Comparison of ENCODE assay signal across 8 mouse cellular contexts in the genomic region with DNA sequence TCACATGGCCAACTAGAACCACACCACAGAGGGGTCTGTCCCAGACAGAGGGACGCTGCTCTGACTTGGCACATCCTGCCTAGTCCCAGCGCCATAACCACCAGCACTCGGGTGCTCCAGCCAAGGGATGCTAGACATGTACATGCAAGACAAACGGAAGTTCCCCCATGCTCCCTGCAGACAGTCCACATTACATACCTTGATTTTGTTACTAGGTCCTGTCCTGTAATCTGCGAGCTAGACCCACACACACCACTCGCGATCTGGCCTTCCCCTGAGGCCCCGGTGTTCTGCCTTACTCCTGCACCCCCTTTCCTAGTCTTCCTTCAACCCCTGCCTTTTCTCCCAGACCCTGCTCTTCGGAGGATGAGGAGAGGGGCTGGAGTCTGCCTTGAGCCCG. TPM values are rescaled to one million over a fixed set of nuclear protein-coding genes. Genes with fewer than 3 reads are reported as not detected.
A peak's percentile ranks its signal among the peaks of the same experiment; 100 is the strongest.
DNase-seq lines count a peak whose midpoint lies in the region; ATAC-seq lines count a peak whose summit lies in the region.

No protein-coding gene starts in this region.

- no peak for DNase-seq in lung, postnatal 36 days
- DNase-seq in embryonic facial prominence, embryonic 10.5 days (ENCODE audit: low spot score): no peak
- DNase-seq in limb, embryonic 10.5 days (ENCODE audit: low spot score): no peak
- DNase-seq in frontal cortex, postnatal 10 days (ENCODE audit: low spot score in 2 of 2): no peak
- no peak for DNase-seq in gastrocnemius, adult 18-20 months (ENCODE audit: low spot score)
- DNase-seq in Muller cell, postnatal 12 days (ENCODE audit: inconsistent ontology term): no peak

- peak overlapping the region; percentile 95 for H3K27ac ChIP-seq in lung, embryonic 15.5 days
- H3K27ac ChIP-seq in embryonic facial prominence, embryonic 10.5 days (replicated peaks): peak overlapping the region; percentile 82
- peak overlapping the region; percentile 86 for H3K27ac ChIP-seq in limb, embryonic 10.5 days
- H3K27ac ChIP-seq in neural tube, embryonic 15.5 days (replicated peaks): no peak overlapping the region

- no peaks in the 10 kb centered on the region for H3K27me3 ChIP-seq in lung, embryonic 15.5 days
- no peaks in the 10 kb centered on the region for H3K27me3 ChIP-seq in embryonic facial prominence, embryonic 10.5 days (replicated peaks; ENCODE audit: low read depth, poor library complexity, severe bottlenecking)
- H3K27me3 ChIP-seq in limb, embryonic 10.5 days (ENCODE audit: low read depth, poor library complexity, severe bottlenecking): no peaks in the 10 kb centered on the region
- H3K27me3 ChIP-seq in neural tube, embryonic 15.5 days (replicated peaks): no peaks in the 10 kb centered on the region

- peaks cover 50% of the 10 kb centered on the region for H3K36me3 ChIP-seq in lung, embryonic 15.5 days
- peaks cover 64% of the 10 kb centered on the region for H3K36me3 ChIP-seq in embryonic facial prominence, embryonic 10.5 days (replicated peaks)
- peaks cover 66% of the 10 kb centered on the region for H3K36me3 ChIP-seq in limb, embryonic 10.5 days
- peaks cover 29% of the 10 kb centered on the region for H3K36me3 ChIP-seq in neural tube, embryonic 15.5 days

- peaks cover 42% of the 10 kb centered on the region for H3K4me1 ChIP-seq in lung, embryonic 15.5 days
- peaks cover 61% of the 10 kb centered on the region for H3K4me1 ChIP-seq in embryonic facial prominence, embryonic 10.5 days
- peaks cover 42% of the 10 kb centered on the region for H3K4me1 ChIP-seq in limb, embryonic 10.5 days
- peaks cover 30% of the 10 kb centered on the region for H3K4me1 ChIP-seq in neural tube, embryonic 15.5 days

- ATAC-seq in lung, embryonic 15.5 days (ENCODE audit: borderline replicate concordance, extremely low read depth, low FRiP score, low TSS enrichment): peak; percentile 19; the same call in 1 of the 2 replicates
- ATAC-seq in neural tube, embryonic 15.5 days (ENCODE audit: low FRiP score): no peak

- H3K4me3 ChIP-seq in lung, embryonic 15.5 days: peak overlapping the region; percentile 64
- peak overlapping the region; percentile 66 for H3K4me3 ChIP-seq in embryonic facial prominence, embryonic 10.5 days
- peak overlapping the region; percentile 58 for H3K4me3 ChIP-seq in limb, embryonic 10.5 days
- peak overlapping the region; percentile 49 for H3K4me3 ChIP-seq in neural tube, embryonic 15.5 days (replicated peaks)

- H3K9ac ChIP-seq in lung, embryonic 15.5 days: peak overlapping the region; percentile 54
- peak overlapping the region; percentile 44 for H3K9ac ChIP-seq in neural tube, embryonic 15.5 days (replicated peaks)

- 17% methylated on average over 10 of the region's 10 CpGs for WGBS in lung, embryonic 15.5 days
- WGBS in embryonic facial prominence, embryonic 10.5 days: 38% methylated on average over 10 of the region's 10 CpGs
- 39% methylated on average over 10 of the region's 10 CpGs for whole genome bisulfite sequencing in limb, embryonic 10.5 days
- WGBS in neural tube, embryonic 15.5 days: 47% methylated on average over 10 of the region's 10 CpGs

- H3K9me3 ChIP-seq in lung, embryonic 15.5 days: no peaks in the 10 kb centered on the region
- no peaks in the 10 kb centered on the region for H3K9me3 ChIP-seq in embryonic facial prominence, embryonic 10.5 days
- H3K9me3 ChIP-seq in limb, embryonic 10.5 days (replicated peaks): no peaks in the 10 kb centered on the region
- no peaks in the 10 kb centered on the region for H3K9me3 ChIP-seq in neural tube, embryonic 15.5 days (replicated peaks)

- peak overlapping the region; percentile 76 for H3K4me2 ChIP-seq in lung, embryonic 15.5 days
- peak overlapping the region; percentile 83 for H3K4me2 ChIP-seq in neural tube, embryonic 15.5 days

RNA-seq across cellular contexts. Expression of a gene that starts 0.6 kb away (rescaled TPM):
- 46.6 and 53.1 TPM in 2 replicates for polyA plus RNA-seq in lung, embryonic 15.5 days (2015; fragmentation: Nextera tagmentation; extraction: Ambion mirVana)
- polyA plus RNA-seq in embryonic facial prominence, embryonic 10.5 days (2016; fragmentation: Nextera tagmentation; extraction: Ambion mirVana): 28.0 and 28.8 TPM in 2 replicates
- polyA plus RNA-seq in limb, embryonic 10.5 days (2016; fragmentation: Nextera tagmentation; extraction: Ambion mirVana): 27.9 and 39.4 TPM in 2 replicates
- 20.3 and 29.0 TPM in 2 replicates for polyA plus RNA-seq in neural tube, embryonic 15.5 days (2015; fragmentation: Nextera tagmentation; extraction: Ambion mirVana)
- total RNA-seq in gastrocnemius, adult 18-20 months (2021): 1 to 10 TPM; 2.5 to 4.0 TPM

RNA-seq across cellular contexts. Expression of a gene that starts 6.2 kb away (rescaled TPM):
- polyA plus RNA-seq in lung, embryonic 15.5 days (2015; fragmentation: Nextera tagmentation; extraction: Ambion mirVana): 303 and 306 TPM in 2 replicates
- polyA plus RNA-seq in embryonic facial prominence, embryonic 10.5 days (2016; fragmentation: Nextera tagmentation; extraction: Ambion mirVana): 250 and 258 TPM in 2 replicates
- 249 and 273 TPM in 2 replicates for polyA plus RNA-seq in limb, embryonic 10.5 days (2016; fragmentation: Nextera tagmentation; extraction: Ambion mirVana)
- 308 and 330 TPM in 2 replicates for polyA plus RNA-seq in neural tube, embryonic 15.5 days (2015; fragmentation: Nextera tagmentation; extraction: Ambion mirVana)
- 100 to 1,000 TPM; 257 to 270 TPM for total RNA-seq in gastrocnemius, adult 18-20 months (2021)

RNA-seq across cellular contexts. Expression of a gene that starts 23.3 kb away (rescaled TPM):
- polyA plus RNA-seq in lung, embryonic 15.5 days (2015; fragmentation: Nextera tagmentation; extraction: Ambion mirVana): 3.5 and 4.6 TPM in 2 replicates
- polyA plus RNA-seq in embryonic facial prominence, embryonic 10.5 days (2016; fragmentation: Nextera tagmentation; extraction: Ambion mirVana): 0.48 and 0.81 TPM in 2 replicates
- 0.20 and 0.33 TPM in 2 replicates for polyA plus RNA-seq in limb, embryonic 10.5 days (2016; fragmentation: Nextera tagmentation; extraction: Ambion mirVana)
- polyA plus RNA-seq in neural tube, embryonic 15.5 days (2015; fragmentation: Nextera tagmentation; extraction: Ambion mirVana): 2.5 and 3.8 TPM in 2 replicates
- under 1 TPM; 0.62 to 0.83 TPM for total RNA-seq in gastrocnemius, adult 18-20 months (2021)

RNA-seq across cellular contexts. Expression of a gene that starts 28.7 kb away (rescaled TPM):
- polyA plus RNA-seq in lung, embryonic 15.5 days (2015; fragmentation: Nextera tagmentation; extraction: Ambion mirVana): 18.4 and 22.3 TPM in 2 replicates
- 7.3 and 8.4 TPM in 2 replicates for polyA plus RNA-seq in embryonic facial prominence, embryonic 10.5 days (2016; fragmentation: Nextera tagmentation; extraction: Ambion mirVana)
- 5.4 and 6.7 TPM in 2 replicates for polyA plus RNA-seq in limb, embryonic 10.5 days (2016; fragmentation: Nextera tagmentation; extraction: Ambion mirVana)
- 15.0 and 20.6 TPM in 2 replicates for polyA plus RNA-seq in neural tube, embryonic 15.5 days (2015; fragmentation: Nextera tagmentation; extraction: Ambion mirVana)
- total RNA-seq in gastrocnemius, adult 18-20 months (2021): 1 to 10 TPM; 3.2 to 5.8 TPM

RNA-seq across cellular contexts. Expression of a gene that starts 52.1 kb away (rescaled TPM):
- polyA plus RNA-seq in lung, embryonic 15.5 days (2015; fragmentation: Nextera tagmentation; extraction: Ambion mirVana): 0.11 and 0.13 TPM in 2 replicates
- not detected in 2 replicates for polyA plus RNA-seq in embryonic facial prominence, embryonic 10.5 days (2016; fragmentation: Nextera tagmentation; extraction: Ambion mirVana)
- not detected in 2 replicates for polyA plus RNA-seq in limb, embryonic 10.5 days (2016; fragmentation: Nextera tagmentation; extraction: Ambion mirVana)
- not detected in 2 replicates for polyA plus RNA-seq in neural tube, embryonic 15.5 days (2015; fragmentation: Nextera tagmentation; extraction: Ambion mirVana)
- not detected for total RNA-seq in gastrocnemius, adult 18-20 months (2021)
